Mouse (Mus musculus) erythroblast, embryonic 14.5 days (primary cell): Measurements from ENCODE around the gene Slc8b1. TPM values are rescaled to one million over a fixed set of nuclear protein-coding genes. Genes with fewer than 3 reads are reported as not detected.

ENCODE experiments used
- H3K27me3 ChIP-seq: 2 replicates; pipeline ENCODE4 v1.6.1; 2012; ENCODE audit warnings: inconsistent platforms; ENCODE audit not compliant: control insufficient read depth
- H3K36me3 ChIP-seq: 2 replicates; pipeline ENCODE4 v1.6.1; 2012; ENCODE audit warnings: mild to moderate bottlenecking, inconsistent platforms; ENCODE audit not compliant: control insufficient read depth
- H3K4me1 ChIP-seq: 2 replicates; pipeline ENCODE4 v1.6.1; 2012; ENCODE audit warnings: inconsistent platforms; ENCODE audit not compliant: control insufficient read depth
- H3K4me3 ChIP-seq: replicated peaks from 2 replicates; pipeline ENCODE3; 2012; ENCODE audit warnings: moderate library complexity, mild to moderate bottlenecking, inconsistent platforms
- H3K9me3 ChIP-seq: 2 replicates; pipeline ENCODE4 v1.6.1; 2012; ENCODE audit warnings: low read length, inconsistent platforms, mixed read lengths; ENCODE audit not compliant: control insufficient read depth
- GATA1 ChIP-seq: IDR thresholded peaks from 2 replicates; pipeline ENCODE4 v1.6.1; 2012; ENCODE audit warnings: low read length, inconsistent platforms, mixed read lengths
- TAL1 ChIP-seq: IDR thresholded peaks from 3 replicates; pipeline ENCODE4 v1.6.1; 2012; ENCODE audit warnings: low read length, inconsistent platforms, mixed read lengths
- polyA plus RNA-seq: library from polyadenylated mRNA; stranded (reverse); fragments of >175 nt; gene quantifications from 2 replicates; pipeline ENCODE4 v1.2.3, GENCODE M21; 2012

The Slc8b1 gene
- 0.02 and 0.21 TPM in 2 replicates for polyA plus RNA-seq

DNA sequence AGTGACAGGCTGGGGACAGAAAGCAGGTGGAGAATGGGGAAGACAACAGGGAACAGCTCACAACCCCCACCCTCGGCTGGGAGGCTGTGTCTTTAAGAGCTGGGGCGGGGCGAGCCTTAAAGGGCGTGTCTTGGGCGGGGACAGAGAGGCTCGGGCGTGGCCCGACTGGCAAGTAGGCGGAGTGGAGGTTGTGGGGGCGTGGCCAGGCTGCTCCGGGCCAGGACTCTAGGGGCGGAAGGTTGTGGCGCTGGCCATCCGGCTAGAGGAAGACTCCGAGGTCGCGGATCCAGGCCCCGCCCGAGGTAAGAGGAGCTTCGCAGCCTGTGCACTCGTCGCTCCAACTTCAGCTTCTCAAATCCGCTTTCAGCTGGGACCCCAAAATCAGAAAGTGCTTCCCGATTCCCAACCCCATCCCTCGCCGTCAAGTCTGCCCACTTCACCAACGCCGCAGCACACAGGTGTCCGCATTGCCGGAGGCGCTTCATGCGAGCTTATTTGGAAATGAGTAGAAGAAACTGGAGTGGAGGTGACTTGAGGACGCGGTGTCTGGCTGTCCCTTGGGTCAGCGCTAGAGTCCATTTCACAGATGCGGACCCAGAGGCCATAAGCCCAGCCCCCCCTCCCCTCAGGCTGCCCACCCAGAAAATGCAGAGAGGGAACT, at the start of gene Slc8b1:
Slc8b1 (plus strand) TSS at position 187 of the 661 bp plus-strand sequence.
- TF ChIP-seq TAL1 (no peak), GATA1 (no peak)
- Histone ChIP-seq H3K36me3 (no peaks in the 10 kb centered on the region), H3K4me1 (peaks cover 27% of the 10 kb centered on the region), H3K4me3 (peak within 1 kb of the TSS; percentile 64), H3K9me3 (peaks cover 7% of the 10 kb centered on the region), H3K27me3 (peaks cover 22% of the 10 kb centered on the region)

DNA sequence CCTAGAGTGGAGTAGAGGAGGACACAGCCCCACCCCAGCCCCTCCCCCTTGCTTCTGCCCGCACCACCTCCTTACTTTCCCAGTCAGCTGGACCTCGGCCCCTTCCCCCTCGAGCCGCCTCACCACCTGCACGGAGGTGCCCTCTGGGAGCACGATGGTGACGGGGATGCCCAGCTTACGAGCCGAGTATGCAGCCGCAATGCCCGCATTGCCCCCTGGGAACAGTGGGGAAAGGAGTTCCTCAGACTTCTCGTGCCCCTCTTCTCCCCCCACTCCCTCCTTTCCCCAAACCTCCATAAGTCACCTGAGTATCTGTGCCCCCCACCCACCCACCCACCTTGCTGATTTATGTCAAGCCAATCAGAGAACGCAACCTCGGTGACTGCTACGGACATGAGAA, 49.1 kb upstream of the Slc8b1 start:
- TF ChIP-seq GATA1, result no peak
- TF ChIP-seq TAL1, result no peak
- H3K36me3 ChIP-seq, result no peaks in the 10 kb centered on the region
- peaks cover 3% of the 10 kb centered on the region for H3K9me3 ChIP-seq
- H3K4me3 ChIP-seq, result no peak overlapping the region
- H3K27me3 ChIP-seq, result peaks cover 23% of the 10 kb centered on the region
- H3K4me1 ChIP-seq, result peaks cover 3% of the 10 kb centered on the region; the same call in 1 of the 2 replicates

DNA sequence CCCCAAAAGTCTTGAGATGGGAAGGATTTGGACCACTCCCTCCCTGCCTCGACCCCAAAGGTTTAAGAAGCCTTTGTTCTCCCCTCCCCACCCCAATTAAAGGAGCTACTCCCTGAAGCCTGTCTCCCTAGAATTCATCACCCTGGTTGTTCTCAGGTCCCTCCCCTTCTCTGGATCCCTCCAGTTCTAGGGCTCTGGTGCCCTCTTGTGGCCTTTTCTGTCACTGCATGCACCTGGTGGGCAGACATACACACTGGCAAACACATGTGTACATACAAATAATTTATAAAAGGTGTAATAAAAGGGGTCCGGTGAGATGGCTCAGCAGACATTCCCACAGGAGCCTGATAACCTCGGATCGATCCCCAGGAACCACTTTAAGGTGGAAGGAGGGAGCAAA, 46.6 kb upstream of the Slc8b1 start:
- H3K9me3 ChIP-seq, result peaks cover 3% of the 10 kb centered on the region
- no peak overlapping the region for H3K4me3 ChIP-seq
- no peaks in the 10 kb centered on the region for H3K36me3 ChIP-seq
- H3K4me1 ChIP-seq, result peaks cover 3% of the 10 kb centered on the region; the same call in 1 of the 2 replicates
- H3K27me3 ChIP-seq, result peaks cover 20% of the 10 kb centered on the region
- TF ChIP-seq GATA1 (no peak), TAL1 (no peak)

DNA sequence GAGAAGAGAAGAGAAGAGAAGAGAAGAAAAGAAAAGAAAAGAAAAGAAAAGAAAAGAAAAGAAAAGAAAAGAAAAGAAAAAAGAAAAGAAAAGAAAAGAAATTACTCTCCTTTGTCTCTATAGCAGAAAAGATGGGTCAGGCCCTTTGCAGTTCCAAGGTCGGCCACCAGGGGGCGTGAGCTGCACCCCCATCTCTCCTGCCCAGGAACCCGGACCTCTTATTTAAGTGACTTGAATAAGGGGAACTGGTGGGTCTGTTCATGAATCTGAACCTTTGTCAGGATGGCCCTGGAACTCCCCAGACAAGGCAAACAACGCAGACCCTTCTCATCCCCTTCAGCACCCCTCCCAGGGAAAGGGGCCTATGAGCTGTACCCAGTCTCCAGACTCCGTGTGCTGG, 45.9 kb upstream of the Slc8b1 start:
- Histone ChIP-seq H3K9me3 (peaks cover 3% of the 10 kb centered on the region), H3K36me3 (no peaks in the 10 kb centered on the region), H3K4me3 (no peak overlapping the region), H3K4me1 (peaks cover 3% of the 10 kb centered on the region; the same call in 1 of the 2 replicates), H3K27me3 (peaks cover 20% of the 10 kb centered on the region)
- TF ChIP-seq GATA1 (no peak), TAL1 (no peak)

DNA sequence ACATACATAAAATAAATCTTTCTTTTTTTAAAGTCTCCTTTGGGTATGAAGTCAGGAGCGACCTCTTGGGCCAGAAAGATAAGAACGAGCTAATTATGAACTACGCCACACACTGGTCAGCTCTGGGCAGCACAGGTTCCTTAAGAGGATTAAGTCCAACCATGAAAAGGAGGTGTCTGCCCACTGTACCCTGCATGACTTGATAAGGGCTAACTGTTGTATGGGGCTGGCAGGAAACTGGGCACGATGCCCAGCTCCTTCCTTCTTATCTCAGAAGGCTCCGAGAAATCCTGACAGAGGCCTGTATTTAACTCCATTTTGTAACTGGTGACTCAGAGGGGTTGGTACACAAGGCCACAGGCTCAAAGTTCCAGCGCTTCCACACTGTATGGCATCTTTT, 45.1 kb upstream of the Slc8b1 start:
- Histone ChIP-seq H3K36me3 (no peaks in the 10 kb centered on the region), H3K4me3 (no peak overlapping the region), H3K9me3 (peaks cover 3% of the 10 kb centered on the region), H3K4me1 (peaks cover 3% of the 10 kb centered on the region; the same call in 1 of the 2 replicates), H3K27me3 (peaks cover 18% of the 10 kb centered on the region)
- TF ChIP-seq TAL1 (no peak), GATA1 (no peak)

DNA sequence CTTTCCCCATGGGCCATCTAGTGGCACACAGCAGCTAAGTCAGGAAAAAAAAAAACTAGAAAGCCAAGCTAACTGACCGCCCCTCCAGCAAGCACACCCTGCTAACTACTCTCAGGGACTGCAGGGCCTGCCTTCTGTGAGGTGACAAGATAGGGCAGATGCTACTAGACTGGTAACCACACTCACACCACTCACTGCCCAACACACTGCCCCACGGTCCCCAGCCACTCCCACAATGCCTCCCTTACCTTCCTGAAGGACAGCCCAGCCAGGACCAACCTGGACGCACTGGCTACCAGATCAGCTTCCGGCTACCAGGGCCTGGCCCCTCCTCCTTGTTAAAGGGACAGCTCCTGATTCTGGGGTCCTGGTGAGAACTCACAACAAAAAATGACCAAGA, 43.9 kb upstream of the Slc8b1 start:
- Histone ChIP-seq H3K9me3 (peaks cover 3% of the 10 kb centered on the region), H3K27me3 (peaks cover 14% of the 10 kb centered on the region), H3K36me3 (no peaks in the 10 kb centered on the region), H3K4me1 (peaks cover 3% of the 10 kb centered on the region; the same call in 1 of the 2 replicates), H3K4me3 (no peak overlapping the region)
- TF ChIP-seq TAL1, result no peak
- no peak for TF ChIP-seq GATA1

DNA sequence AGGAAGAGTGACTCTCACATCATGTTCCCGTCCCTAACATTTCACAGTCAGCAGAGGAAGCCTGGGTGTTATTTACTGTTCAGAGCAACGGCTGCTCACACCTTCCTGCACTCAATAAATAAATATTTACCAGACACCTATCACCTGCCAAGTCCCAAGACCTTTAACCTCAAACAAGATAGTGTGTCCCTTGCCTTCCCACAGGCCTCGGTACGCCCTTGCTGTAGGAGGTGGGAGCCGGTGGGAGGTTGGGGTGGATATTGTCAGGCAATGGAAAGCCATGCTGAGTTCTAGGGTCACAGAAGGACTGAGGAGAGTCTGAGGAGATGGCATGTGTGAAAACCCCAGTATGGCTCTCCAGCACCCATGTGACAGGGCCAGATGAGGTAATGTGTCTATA, 42.6 kb upstream of the Slc8b1 start:
- Histone ChIP-seq H3K27me3 (peaks cover 4% of the 10 kb centered on the region; the same call in 1 of the 2 replicates), H3K9me3 (peaks cover 3% of the 10 kb centered on the region), H3K4me3 (no peak overlapping the region), H3K4me1 (peaks cover 3% of the 10 kb centered on the region; the same call in 1 of the 2 replicates), H3K36me3 (no peaks in the 10 kb centered on the region)
- no peak for TF ChIP-seq GATA1
- no peak for TF ChIP-seq TAL1

DNA sequence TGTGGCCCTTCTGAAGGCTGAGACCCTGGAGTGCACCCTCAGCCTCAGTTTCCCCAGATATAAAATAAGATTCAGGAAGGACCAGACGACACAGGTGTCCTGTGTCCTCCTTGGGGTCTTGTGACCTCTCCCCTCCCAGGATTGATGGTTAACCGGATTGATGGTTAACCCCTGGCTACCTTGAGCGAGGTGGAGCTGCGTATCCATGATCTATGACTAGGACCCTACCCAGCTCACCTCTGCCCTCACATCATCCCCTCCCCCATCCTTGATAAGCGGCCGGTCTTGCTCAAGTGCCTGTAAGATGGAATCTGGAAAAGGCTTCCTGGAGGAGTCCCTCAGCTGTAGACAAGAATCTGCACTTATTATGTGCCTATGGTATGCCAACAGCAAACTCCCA, 42.1 kb upstream of the Slc8b1 start:
- no peak for TF ChIP-seq TAL1
- no peak for TF ChIP-seq GATA1
- peaks cover 4% of the 10 kb centered on the region; the same call in 1 of the 2 replicates for H3K27me3 ChIP-seq
- no peak overlapping the region for H3K4me3 ChIP-seq
- peaks cover 3% of the 10 kb centered on the region for H3K9me3 ChIP-seq
- H3K36me3 ChIP-seq, result no peaks in the 10 kb centered on the region
- H3K4me1 ChIP-seq, result peaks cover 3% of the 10 kb centered on the region; the same call in 1 of the 2 replicates

DNA sequence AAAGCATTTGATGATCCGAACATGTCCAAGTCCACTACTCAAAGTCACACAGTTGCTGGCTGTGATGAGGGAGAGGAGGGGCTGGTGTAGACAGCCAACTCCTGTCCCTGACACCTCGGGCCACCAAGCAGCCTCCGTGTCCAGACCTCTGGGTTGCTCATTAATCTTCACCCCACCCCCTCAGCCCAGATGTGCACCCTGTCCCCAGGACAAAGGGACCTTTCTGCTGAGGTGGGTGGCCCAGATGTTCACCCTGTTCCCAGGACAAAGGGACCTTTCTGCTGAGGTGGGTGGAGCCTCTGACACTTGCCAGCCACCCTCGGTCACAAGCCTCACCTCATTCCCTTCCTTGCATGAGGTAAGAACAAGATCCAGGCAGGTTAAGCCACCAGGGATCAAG, 39.4 kb upstream of the Slc8b1 start:
- Histone ChIP-seq H3K4me3 (no peak overlapping the region), H3K9me3 (no peaks in the 10 kb centered on the region), H3K36me3 (no peaks in the 10 kb centered on the region), H3K4me1 (no peaks in the 10 kb centered on the region), H3K27me3 (peaks cover 13% of the 10 kb centered on the region)
- TF ChIP-seq GATA1 (no peak), TAL1 (no peak)
